Mouse (Mus musculus) E14TG2a.4 (cell line): ENCODE data around the gene Gstm7.
"Not testable (repeated sequence)": the region's sequence is repeated elsewhere in the genome, so short reads cannot be mapped to it uniquely, and the experiment has no call there.

Experiments
- H3K27me3 ChIP-seq: 2 replicates; pipeline ENCODE4 v1.6.1; 2014; ENCODE audit warnings: low read length, control low read depth; ENCODE audit not compliant: insufficient read depth
- H3K36me3 ChIP-seq: 2 replicates; pipeline ENCODE4 v1.6.1; 2014; ENCODE audit warnings: low read length, control low read depth; ENCODE audit not compliant: insufficient read depth
- H3K4me1 ChIP-seq: replicated peaks from 2 replicates; pipeline ENCODE4 v1.6.1; 2014; ENCODE audit warnings: low read depth, low read length, control low read depth
- H3K4me3 ChIP-seq: replicated peaks from 2 replicates; pipeline ENCODE4 v1.5.1; 2014; ENCODE audit warnings: mild to moderate bottlenecking, low read length
- H3K9me3 ChIP-seq: 2 replicates; pipeline ENCODE4 v1.6.1; 2014; ENCODE audit warnings: low read length, control low read depth
- CTCF ChIP-seq: conservative IDR thresholded peaks from 2 replicates; pipeline ENCODE4 v1.5.1; 2014; ENCODE audit warnings: low read length
- NANOG ChIP-seq: IDR thresholded peaks from 2 replicates; pipeline ENCODE4 v1.6.1; 2014; ENCODE audit warnings: borderline replicate concordance, low read length, mixed read lengths
- POU5F1 ChIP-seq: IDR thresholded peaks from 2 replicates; pipeline ENCODE4 v1.6.1; 2014; ENCODE audit warnings: low read length, borderline replicate concordance

The Gstm7 gene

GRCm38 (mm10) chr3:107905942-107906341, 25.7 kb downstream of the Gstm7 start:
- Histone ChIP-seq H3K9me3 (no peaks in the 10 kb centered on the region), H3K4me1 (peaks cover 26% of the 10 kb centered on the region), H3K27me3 (peaks cover 39% of the 10 kb centered on the region), H3K4me3 (no peak overlapping the region), H3K36me3 (no peaks in the 10 kb centered on the region)
- TF ChIP-seq POU5F1, result no peak
- no peak for TF ChIP-seq NANOG
- no peak for TF ChIP-seq CTCF

GRCm38 (mm10) chr3:107900955-107901673, 30.5 kb downstream of the Gstm7 start:
- Histone ChIP-seq H3K4me3 (no peak overlapping the region), H3K27me3 (peaks cover 44% of the 10 kb centered on the region), H3K36me3 (no peaks in the 10 kb centered on the region), H3K9me3 (0 out of 2 replicates have a peak, but pooled peaks cover 4% of the 10 kb centered on the region), H3K4me1 (peaks cover 24% of the 10 kb centered on the region)
- no peak for TF ChIP-seq POU5F1
- TF ChIP-seq NANOG, result no peak
- no peak for TF ChIP-seq CTCF

- Histone ChIP-seq H3K4me3 (no peak overlapping the region), H3K36me3 (no peaks in the 10 kb centered on the region), H3K4me1 (peaks cover 27% of the 10 kb centered on the region), H3K27me3 (peaks cover 50% of the 10 kb centered on the region), H3K9me3 (0 out of 2 replicates have a peak, but pooled peaks cover 4% of the 10 kb centered on the region)
- no peak for TF ChIP-seq NANOG
- no peak for TF ChIP-seq CTCF
- no peak for TF ChIP-seq POU5F1
Measured at GRCm38 (mm10) chr3:107898691-107899090, 32.9 kb downstream of the Gstm7 start.

- 0 out of 2 replicates have a peak, but pooled peaks cover 4% of the 10 kb centered on the region for H3K9me3 ChIP-seq
- peak within 1 kb of the TSS; percentile 78 for H3K4me3 ChIP-seq
- no peaks in the 10 kb centered on the region for H3K36me3 ChIP-seq
- no peak for TF ChIP-seq CTCF
- TF ChIP-seq POU5F1, result no peak
- TF ChIP-seq NANOG, result no peak
- peaks cover 14% of the 10 kb centered on the region for H3K4me1 ChIP-seq
- peaks cover 76% of the 10 kb centered on the region for H3K27me3 ChIP-seq
Measured at GRCm38 (mm10) chr3:107895720-107896569, 35.7 kb downstream of the Gstm7 start, which contains the start of gene Gstm5. Gstm5 (plus strand) TSS chr3:107895821.

GRCm38 (mm10) chr3:107895194-107895719, 36.4 kb downstream of the Gstm7 start:
- H3K4me1 ChIP-seq, result peaks cover 12% of the 10 kb centered on the region

GRCm38 (mm10) chr3:107889236-107889635, 42.4 kb downstream of the Gstm7 start:
- not testable (repeated sequence) for H3K36me3 ChIP-seq, H3K4me1 ChIP-seq, H3K4me3 ChIP-seq, H3K9me3 ChIP-seq
- H3K27me3 ChIP-seq, result peaks cover 47% of the 10 kb centered on the region

More at GRCm38 (mm10) chr3:107895194-107895719, 36.4 kb downstream of the Gstm7 start:
- Histone ChIP-seq H3K36me3 (no peaks in the 10 kb centered on the region), H3K4me3 (peak overlapping the region; percentile 78), H3K9me3 (0 out of 2 replicates have a peak, but pooled peaks cover 4% of the 10 kb centered on the region), H3K27me3 (peaks cover 80% of the 10 kb centered on the region)
- TF ChIP-seq CTCF (no peak), NANOG (no peak), POU5F1 (no peak)

- Histone ChIP-seq H3K4me3 (no peak overlapping the region), H3K9me3 (no peaks in the 10 kb centered on the region), H3K27me3 (peaks cover 47% of the 10 kb centered on the region), H3K36me3 (no peaks in the 10 kb centered on the region), H3K4me1 (no peaks in the 10 kb centered on the region)
- no peak for TF ChIP-seq POU5F1
- no peak for TF ChIP-seq CTCF
- TF ChIP-seq NANOG, result no peak
Measured at GRCm38 (mm10) chr3:107887674-107888495, 43.7 kb downstream of the Gstm7 start.
